Mouse (Mus musculus): ENCODE measurements around the gene Hspa1a.

Hspa1a gene

DNA sequence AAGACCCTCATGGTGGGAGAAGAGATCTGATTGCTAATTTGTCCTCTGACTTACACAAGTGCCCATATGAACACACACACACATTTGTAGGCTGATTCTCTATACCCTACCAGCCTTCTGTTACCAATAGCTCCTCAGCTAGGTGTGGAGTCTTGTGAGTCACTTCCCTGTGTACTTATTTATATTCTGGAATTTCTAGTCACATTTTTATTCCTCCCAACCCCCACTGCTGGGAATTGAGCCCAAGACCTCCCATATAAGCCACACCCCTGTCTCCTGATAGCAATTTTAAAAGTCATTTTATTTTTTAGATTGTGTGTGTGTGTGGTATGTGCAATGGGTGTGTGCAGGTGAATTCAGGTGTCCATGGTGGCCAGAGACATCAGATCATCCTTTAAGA, 27.6 kb downstream of the Hspa1a start:
- peak; percentile 47 for DNase-seq

DNA sequence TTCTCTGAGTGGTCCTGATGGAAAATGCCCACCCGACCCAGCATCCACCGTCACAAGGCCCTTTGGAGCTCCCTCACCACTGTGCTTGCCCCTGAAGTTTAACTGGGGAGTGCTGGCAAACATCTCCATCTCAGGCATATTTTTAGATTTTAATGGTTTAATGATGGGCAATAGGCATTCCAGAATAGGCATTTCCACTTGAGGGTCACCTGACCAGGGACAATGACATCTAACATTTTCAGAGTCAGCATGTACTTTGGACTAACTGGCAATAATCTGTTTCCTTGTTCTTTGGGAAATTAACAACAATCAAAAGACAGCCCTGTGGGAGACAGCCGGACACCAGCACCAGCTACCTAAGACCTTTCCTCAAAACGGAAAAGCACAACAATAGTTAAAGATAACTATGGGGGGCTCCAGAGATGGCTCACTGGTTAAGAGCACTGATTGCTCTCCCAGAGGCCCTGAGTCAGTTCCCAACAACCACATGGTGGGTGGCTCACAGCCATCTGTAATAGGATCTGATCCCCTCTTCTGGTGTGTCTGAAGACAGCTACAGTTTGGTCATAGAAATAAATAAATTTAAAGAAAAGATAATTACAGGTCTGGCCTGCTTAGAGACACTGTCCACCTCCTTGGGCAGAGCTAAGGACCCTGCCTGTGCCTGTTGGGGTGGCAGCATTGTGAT, 28.7 kb downstream of the Hspa1a start:
- DNase-seq, result peak; percentile 51

DNA sequence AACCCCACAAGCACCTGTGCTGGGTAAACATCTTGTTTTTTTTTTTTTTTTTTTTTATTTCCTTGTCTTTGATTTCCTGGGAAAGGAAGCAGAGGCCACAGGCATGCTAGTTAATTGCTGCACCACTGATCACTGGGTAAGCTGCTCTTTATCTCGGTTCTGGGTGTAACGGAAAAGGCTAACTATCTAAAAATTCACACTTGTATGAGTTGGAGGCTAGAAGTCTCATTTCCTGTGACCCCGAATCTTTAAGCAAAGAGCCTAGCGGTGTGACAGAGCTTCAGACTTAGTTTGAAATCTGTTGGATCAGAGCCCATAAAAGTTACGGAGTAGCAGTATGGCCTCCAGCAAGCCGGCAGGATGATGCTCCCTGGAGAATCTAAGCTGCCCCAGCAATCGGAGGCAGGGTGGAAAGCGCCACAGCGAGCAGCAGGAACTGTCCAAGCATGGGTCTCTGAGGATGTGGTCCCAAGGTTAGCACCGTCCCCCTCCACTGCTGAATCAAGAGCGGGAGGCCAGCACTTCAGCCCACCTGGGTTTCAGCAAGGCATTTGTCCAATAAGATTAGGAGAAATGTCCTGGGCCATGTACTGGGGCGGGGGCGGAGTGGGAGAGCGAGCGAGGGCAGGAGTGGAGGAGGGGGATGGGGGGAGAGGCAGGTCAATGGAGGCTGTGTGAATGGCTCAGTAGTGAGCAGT, 30.5 kb downstream of the Hspa1a start:
- DNase-seq, result no peak

DNA sequence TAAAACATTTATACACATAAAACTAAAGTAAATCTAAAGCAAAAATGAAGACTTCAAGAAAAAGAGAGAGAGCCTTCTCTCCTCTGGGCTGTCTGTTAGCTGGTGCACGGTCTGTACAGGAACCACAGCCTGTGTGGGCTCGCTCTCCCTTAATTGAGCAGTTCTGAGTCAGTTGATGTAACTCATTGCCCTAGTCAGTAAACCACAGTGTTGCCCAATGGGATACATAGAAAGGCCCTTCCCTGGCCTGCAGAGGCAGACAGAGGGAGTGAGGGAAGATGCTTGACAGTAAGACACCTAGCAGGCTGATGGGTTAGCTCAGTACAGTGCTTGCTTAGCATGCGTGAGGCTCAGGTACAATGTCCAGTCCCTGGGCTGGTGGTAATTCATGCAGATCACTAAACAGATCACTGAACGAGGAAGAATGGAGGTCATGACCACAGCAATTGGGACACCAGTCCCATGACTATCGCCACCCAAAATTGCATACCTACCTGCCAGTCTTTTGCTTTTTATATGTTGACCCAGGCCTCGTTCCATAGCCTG, 33.9 kb downstream of the Hspa1a start:
- peak; percentile 83 for DNase-seq

DNA sequence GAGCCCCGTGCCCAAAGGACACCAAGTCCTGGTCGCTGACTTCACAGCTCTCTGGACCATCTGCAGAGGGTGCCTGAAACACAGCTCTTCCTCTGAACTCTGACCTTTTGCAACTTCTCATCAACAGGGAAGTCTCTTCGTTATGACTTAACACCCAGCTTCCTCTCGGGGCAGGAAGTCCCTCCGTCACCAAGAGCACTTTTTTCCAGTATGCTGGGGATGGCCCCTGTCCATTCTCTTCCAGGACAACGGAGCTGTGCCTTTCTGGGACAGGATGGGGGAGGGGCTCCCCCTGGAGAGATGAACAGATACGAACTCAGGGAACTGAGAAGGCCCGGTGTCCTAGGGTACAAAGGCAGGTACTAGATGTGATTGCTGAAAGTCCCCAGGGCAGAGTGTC, 37.1 kb downstream of the Hspa1a start:
- DNase-seq, result no peak

DNA sequence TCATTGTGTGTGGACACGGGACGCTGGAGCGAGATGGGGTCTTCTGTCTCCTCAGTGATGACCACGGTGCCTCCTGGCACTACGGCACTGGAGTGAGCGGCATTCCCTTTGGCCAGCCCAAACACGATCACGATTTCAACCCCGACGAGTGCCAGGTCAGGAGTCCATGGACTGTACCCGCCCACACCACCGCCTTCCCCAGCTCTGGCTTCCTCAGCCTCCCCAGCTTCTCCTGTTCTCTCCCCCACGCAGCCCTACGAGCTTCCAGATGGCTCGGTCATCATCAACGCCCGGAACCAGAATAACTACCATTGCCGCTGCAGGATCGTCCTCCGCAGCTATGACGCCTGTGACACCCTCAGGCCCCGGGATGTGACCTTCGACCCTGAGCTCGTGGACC, 37.9 kb downstream of the Hspa1a start:
- DNase-seq, result peak; percentile 75

DNA sequence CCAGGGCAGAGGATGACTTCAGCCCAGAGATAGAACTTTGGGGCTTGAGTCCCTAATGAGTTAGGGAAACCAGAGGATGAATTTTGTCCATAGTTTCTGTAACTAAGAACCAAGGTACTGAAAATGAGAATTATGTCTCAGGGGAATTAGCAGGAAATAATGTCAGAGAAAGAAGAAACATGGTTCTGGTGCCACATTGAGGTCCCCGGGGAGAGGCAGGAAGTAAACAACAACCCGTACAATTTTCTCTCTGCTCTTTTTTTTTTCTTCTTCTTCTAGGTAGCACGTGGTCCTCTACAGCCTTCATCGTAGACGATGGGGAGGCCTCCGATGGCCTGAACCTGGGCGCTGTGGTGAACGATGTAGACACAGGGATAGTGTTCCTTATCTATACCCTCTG, 39.7 kb downstream of the Hspa1a start:
- no peak for DNase-seq

DNA sequence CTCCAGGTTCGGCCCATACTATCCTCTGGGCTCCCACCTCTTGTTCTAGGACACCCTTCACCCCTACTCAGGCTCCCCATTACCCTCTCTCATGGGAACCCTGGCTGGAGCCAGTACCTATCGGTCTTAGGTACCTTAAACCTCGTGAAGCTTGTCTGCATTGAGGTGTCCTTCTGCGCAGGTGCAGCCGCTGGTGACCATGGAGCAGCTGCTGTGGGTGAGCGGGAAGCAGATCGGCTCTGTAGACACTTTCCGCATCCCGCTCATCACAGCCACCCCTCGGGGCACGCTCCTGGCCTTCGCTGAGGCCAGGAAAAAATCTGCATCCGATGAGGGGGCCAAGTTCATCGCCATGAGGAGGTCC, 40.2 kb downstream of the Hspa1a start:
- DNase-seq, result no peak

DNA sequence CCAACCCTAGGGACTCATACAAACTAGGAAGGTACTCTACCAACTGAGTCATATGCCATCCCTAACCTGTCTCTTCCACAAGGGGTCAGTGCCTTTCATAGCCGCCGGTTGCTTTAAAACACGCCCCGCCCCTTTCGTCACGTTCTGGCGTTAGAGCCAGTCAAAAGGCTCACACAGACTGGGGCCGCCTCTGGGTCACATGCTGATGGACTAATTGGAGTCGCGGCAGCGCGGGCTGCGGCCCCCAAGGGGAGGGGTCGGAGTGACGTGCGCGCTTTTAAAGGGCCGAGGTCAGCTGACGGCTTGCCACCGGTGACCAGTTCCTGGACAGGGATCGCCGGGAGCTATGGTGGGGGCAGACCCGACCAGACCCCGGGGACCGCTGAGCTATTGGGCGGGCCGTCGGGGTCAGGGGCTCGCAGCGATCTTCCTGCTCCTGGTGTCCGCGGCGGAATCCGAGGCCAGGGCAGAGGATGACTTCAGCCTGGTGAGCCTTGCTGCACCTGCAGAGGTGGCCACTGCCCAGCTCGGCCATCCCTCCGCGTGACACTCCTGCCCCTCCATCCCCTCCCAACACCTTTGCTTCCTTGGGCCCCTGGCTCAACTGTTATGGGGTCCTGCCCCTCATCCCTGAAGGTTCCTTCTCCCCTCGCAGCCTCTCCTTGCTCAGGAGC, 40.8 kb downstream of the Hspa1a start, which contains the start of gene Neu1:
Gene Neu1 (plus strand): TSS at position 193 of the 674 bp plus-strand sequence.
- DNase-seq, result peak; percentile 99

DNA sequence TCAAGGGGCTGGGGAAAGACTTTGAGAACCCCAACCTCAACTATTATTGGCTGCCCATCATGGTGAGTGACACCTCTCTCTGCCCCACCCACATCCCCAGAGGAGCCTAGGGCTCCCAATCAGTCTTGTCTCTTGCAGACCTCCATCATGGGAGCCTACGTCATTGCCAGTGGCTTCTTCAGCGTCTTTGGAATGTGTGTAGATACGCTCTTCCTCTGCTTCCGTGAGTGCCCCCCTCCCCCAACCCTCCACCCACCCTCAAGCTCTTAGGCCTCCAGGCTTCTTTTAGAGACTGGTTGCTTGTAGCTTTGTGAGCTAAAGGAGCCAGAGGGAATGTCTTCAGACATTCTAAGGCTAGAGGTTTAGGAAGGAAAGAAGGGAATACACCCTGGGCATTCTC, 43.1 kb downstream of the Hspa1a start:
- no peak for DNase-seq

DNA sequence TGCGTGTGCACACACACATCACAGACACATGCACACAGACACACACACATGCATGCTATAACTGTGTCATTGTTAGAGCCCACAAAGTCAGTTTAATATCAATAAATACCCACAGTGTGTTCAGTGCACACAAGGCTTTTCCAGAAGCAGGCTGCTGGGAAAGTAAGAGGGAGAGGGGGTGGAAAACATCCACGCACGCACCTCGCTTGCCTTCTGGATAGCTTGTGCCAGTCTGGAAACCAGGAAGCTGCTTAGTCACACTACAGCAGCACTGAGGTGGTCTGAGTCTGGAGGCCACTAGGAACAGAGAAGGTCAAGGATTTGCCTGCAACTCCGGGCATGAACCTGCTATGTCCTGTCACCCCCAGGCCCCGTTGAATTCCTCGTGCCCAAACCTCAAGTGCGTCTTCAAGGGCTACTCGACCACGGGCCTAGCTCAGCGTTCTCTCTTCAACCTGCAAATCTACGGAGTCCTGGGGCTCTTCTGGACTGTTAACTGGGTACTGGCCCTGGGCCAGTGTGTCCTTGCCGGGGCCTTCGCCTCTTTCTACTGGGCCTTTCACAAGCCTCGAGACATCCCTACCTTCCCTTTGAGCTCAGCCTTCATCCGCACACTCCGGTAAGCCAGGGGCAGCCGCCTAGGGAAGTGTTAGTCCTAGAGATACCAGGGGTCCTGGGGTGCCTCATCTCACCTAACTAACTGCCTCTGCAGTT, 44.5 kb downstream of the Hspa1a start:
- no peak for DNase-seq

DNA sequence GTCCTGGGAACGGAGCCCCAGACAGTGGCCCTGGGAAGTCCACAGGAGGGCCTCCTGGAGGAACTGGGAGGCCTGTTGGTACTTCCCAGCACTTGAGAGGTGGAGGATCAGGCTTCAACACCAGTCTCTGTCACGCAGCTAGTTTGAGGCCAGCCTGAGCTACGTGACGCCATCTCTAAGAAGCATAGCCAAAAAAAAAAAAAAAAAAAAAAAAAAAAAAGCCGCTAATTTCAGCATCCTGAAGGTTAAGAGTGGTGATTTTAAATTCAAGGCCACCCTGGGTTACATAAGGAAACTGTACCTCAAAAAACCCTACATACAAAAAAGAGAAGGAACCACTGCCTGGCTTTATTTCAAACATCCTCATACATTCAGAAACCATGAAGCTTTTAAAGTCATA, 47.7 kb downstream of the Hspa1a start:
- no peak for DNase-seq

DNA sequence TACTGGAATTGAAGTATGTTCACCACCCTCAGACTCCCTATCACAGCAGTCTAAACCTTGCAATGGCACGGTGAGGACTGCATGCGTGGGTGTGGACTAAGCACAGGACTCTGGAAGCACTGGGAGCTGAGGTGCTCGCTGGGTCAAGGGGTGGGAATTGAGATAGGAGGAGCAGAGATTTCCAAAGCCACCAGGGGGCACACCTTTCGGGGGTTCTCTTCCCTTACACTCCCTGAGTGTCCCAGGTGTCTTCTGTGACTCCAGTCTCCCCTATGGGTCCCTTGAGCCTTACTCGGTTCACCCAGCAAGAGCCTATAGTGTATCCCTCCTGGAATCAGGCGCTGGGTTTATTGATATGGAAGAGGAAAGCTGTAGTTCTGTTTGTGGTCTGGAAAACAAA, 49.0 kb downstream of the Hspa1a start:
- no peak for DNase-seq
